Mouse (Mus musculus) erythroblast, embryonic 14.5 days (primary cell): ENCODE measurements around the gene Psme2b.
"Not testable (repeated sequence)": the region's sequence is repeated elsewhere in the genome, so short reads cannot be mapped to it uniquely, and the experiment has no call there.

Experiments used
- GATA1 ChIP-seq: IDR thresholded peaks from 2 replicates; pipeline ENCODE4 v1.6.1; 2012; ENCODE audit warnings: low read length, inconsistent platforms, mixed read lengths
- TAL1 ChIP-seq: IDR thresholded peaks from 3 replicates; pipeline ENCODE4 v1.6.1; 2012; ENCODE audit warnings: low read length, inconsistent platforms, mixed read lengths

GRCm38 (mm10) chr11:48926437-48926836, 19.6 kb downstream of the Psme2b start:
- TF ChIP-seq GATA1, TAL1: not testable (repeated sequence)
